ENCODE assay signal across 10 mouse cellular contexts in genomic region chr12:55437122-55437826, GRCm38 (mm10). TPM values are rescaled to one million over a fixed set of nuclear protein-coding genes. Genes with fewer than 3 reads are reported as not detected.
DNase-seq lines count a peak whose midpoint lies in the region; ATAC-seq lines count a peak whose summit lies in the region.
"Had no signal": no experiment of that assay in that cellular context is flagged by ENCODE, and none has a peak within 500 bp of the region (broad histone marks: within the 10 kb centered on the region; RNA-seq: fewer than 3 reads in every experiment).

No protein-coding gene starts in this region.

- H3K4me1 ChIP-seq in limb, embryonic 13.5 days = peaks cover 33% of the 10 kb centered on the region
- H3K4me1 ChIP-seq in stomach, embryonic 14.5 days (ENCODE audit: control insufficient read depth, insufficient read depth, low read length) = peaks cover 18% of the 10 kb centered on the region

- no peak overlapping the region for H3K4me2 ChIP-seq in limb, embryonic 13.5 days (replicated peaks)
- H3K4me2 ChIP-seq in stomach, embryonic 14.5 days (replicated peaks; ENCODE audit: low read depth, low read length) = no peak overlapping the region

- ATAC-seq in limb, embryonic 13.5 days (ENCODE audit: low FRiP score, low read depth) = no peak
- peak; percentile 29; the same call in 1 of the 2 replicates for ATAC-seq in stomach, embryonic 14.5 days (ENCODE audit: insufficient number of reproducible peaks, insufficient read depth, low FRiP score, low read depth)

- H3K27ac ChIP-seq in limb, embryonic 13.5 days = peak overlapping the region; percentile 39; the same call in 1 of the 2 replicates
- H3K27ac ChIP-seq in stomach, embryonic 14.5 days (ENCODE audit: low read length) = no peak overlapping the region

- no peaks in the 10 kb centered on the region for H3K36me3 ChIP-seq in limb, embryonic 13.5 days
- no peaks in the 10 kb centered on the region for H3K36me3 ChIP-seq in stomach, embryonic 14.5 days (ENCODE audit: control insufficient read depth, insufficient read depth, low read length)

- H3K9me3 ChIP-seq in limb, embryonic 13.5 days = no peaks in the 10 kb centered on the region
- no peaks in the 10 kb centered on the region for H3K9me3 ChIP-seq in stomach, embryonic 14.5 days (ENCODE audit: control insufficient read depth, low read depth, low read length)

- 60% methylated on average over 13 of the region's 13 CpGs for WGBS in limb, embryonic 13.5 days
- 59% methylated on average over 13 of the region's 13 CpGs for WGBS in stomach, embryonic 14.5 days

- H3K27me3 ChIP-seq in limb, embryonic 13.5 days = no peaks in the 10 kb centered on the region
- no peaks in the 10 kb centered on the region for H3K27me3 ChIP-seq in stomach, embryonic 14.5 days (ENCODE audit: control insufficient read depth, insufficient read depth, low read length)

- peak; percentile 37 for DNase-seq in kidney, postnatal 14 days
- DNase-seq in kidney, adult 9 months = no peak
- peak; percentile 94 for DNase-seq in fat pad, adult 2 months (ENCODE audit: extremely low read depth, low read depth, low spot score)
- DNase-seq in thymus, postnatal 14 days = no peak
- DNase-seq in cerebellum, adult 11 months = no peak
- DNase-seq: cerebellum, adult 11-12 months; gastrocnemius, postnatal 25 days had no signal

- no peak overlapping the region for H3K4me3 ChIP-seq in limb, embryonic 13.5 days
- H3K4me3 ChIP-seq in stomach, embryonic 14.5 days (ENCODE audit: low read depth, low read length) = no peak overlapping the region
- H3K4me3 ChIP-seq: erythroblast, embryonic 14.5 days had no signal

- H3K9ac ChIP-seq in limb, embryonic 13.5 days = no peak overlapping the region
- no peak overlapping the region for H3K9ac ChIP-seq in stomach, embryonic 14.5 days (replicated peaks; ENCODE audit: low read depth, low read length)

RNA-seq across cellular contexts. Expression of gene Psma6, which starts 53.3 kb away (rescaled TPM):
- 461 and 482 TPM in 2 replicates for polyA plus RNA-seq in limb, embryonic 13.5 days (2015; fragmentation: Nextera tagmentation; extraction: Ambion mirVana)
- 421 and 424 TPM in 2 replicates for polyA plus RNA-seq in stomach, embryonic 14.5 days (2014; fragmentation: Nextera tagmentation; extraction: Ambion mirVana)

RNA-seq across cellular contexts. Expression of gene Nfkbia, which starts 55.2 kb away (rescaled TPM):
- polyA plus RNA-seq in limb, embryonic 13.5 days (2015; fragmentation: Nextera tagmentation; extraction: Ambion mirVana) = 131 and 136 TPM in 2 replicates
- polyA plus RNA-seq in stomach, embryonic 14.5 days (2014; fragmentation: Nextera tagmentation; extraction: Ambion mirVana) = 91.8 and 95.4 TPM in 2 replicates

Comparison
In these comparisons a context has a peak if more than half of its experiments do, and no peak if none do; other contexts are left out.
1. DNase-seq: peak in kidney, postnatal 14 days (single experiment) and fat pad, adult 2 months (single experiment); none in kidney, adult 9 months (single experiment), thymus, postnatal 14 days (single experiment) and cerebellum, adult 11 months (single experiment).